Mouse (Mus musculus) limb, embryonic 15.5 days (tissue): ENCODE measurements around the gene Akap7. TPM values are rescaled to one million over a fixed set of nuclear protein-coding genes. Genes with fewer than 3 reads are reported as not detected.
"Not testable (repeated sequence)": the region's sequence is repeated elsewhere in the genome, so short reads cannot be mapped to it uniquely, and the experiment has no call there.

Source experiments
- ATAC-seq: fragments of 200-750 bp; cut with Nextera tagmentation; 2 replicates; pipeline ENCODE4 v1.8.0; 2017; ENCODE audit warnings: low read depth, moderate TSS enrichment; ENCODE audit not compliant: insufficient number of reproducible peaks, low FRiP score, low TSS enrichment
- H3K27ac ChIP-seq: fragments of 300-500 bp; sonication (generic); 2 replicates; pipeline ENCODE4 v1.5.1; 2015; ENCODE audit warnings: moderate library complexity, mild to moderate bottlenecking, inconsistent platforms
- H3K27me3 ChIP-seq: fragments of 300-500 bp; sonication (generic); 2 replicates; pipeline ENCODE4 v1.6.1; 2015; ENCODE audit warnings: inconsistent platforms
- H3K36me3 ChIP-seq: fragments of 300-500 bp; sonication (generic); 2 replicates; pipeline ENCODE4 v1.6.1; 2015; ENCODE audit warnings: inconsistent platforms
- H3K4me1 ChIP-seq: fragments of 300-500 bp; sonication (generic); 2 replicates; pipeline ENCODE4 v1.6.1; 2015; ENCODE audit warnings: inconsistent platforms
- H3K4me2 ChIP-seq: fragments of 300-500 bp; sonication (generic); 2 replicates; pipeline ENCODE4 v1.6.1; 2015; ENCODE audit warnings: mild to moderate bottlenecking, inconsistent platforms
- H3K4me3 ChIP-seq: fragments of 300-500 bp; sonication (generic); 2 replicates; pipeline ENCODE4 v1.5.1; 2015; ENCODE audit warnings: mild to moderate bottlenecking, inconsistent platforms
- H3K9ac ChIP-seq: fragments of 300-500 bp; sonication (generic); 2 replicates; pipeline ENCODE4 v1.6.1; 2015; ENCODE audit warnings: inconsistent platforms
- H3K9me3 ChIP-seq: fragments of 300-500 bp; sonication (generic); 2 replicates; pipeline ENCODE4 v1.6.1; 2016; ENCODE audit warnings: inconsistent platforms
- WGBS: fragments of 180-500 bp; shearing (Covaris S2); methylation state at CpG from one replicate; pipeline ENCODE4 v1.1.7; 2015; 5-methylcytosine and 5-hydroxymethylcytosine counted together
- polyA plus RNA-seq: library from polyadenylated mRNA; unstranded; fragments of >200 nt; fragmentation: Nextera tagmentation; extraction: Ambion mirVana; gene quantifications from 2 replicates; pipeline ENCODE4 v1.2.1, GENCODE M21; 2015

The Akap7 gene
- polyA plus RNA-seq, 1 experiment from 2014 or later = 14.0 TPM

GRCm38 (mm10) chr10:25183271-25183670 lies 124.4 kb downstream of the Akap7 start:
- no peak overlapping the region for H3K27ac ChIP-seq
- no peak for ATAC-seq
- 89% methylated on average over 6 of the region's 6 CpGs for WGBS

GRCm38 (mm10) chr10:25179030-25179429 lies 128.6 kb downstream of the Akap7 start:
- no peak for ATAC-seq
- H3K4me3 ChIP-seq = no peak overlapping the region
- H3K9ac ChIP-seq = no peak overlapping the region
- H3K36me3 ChIP-seq = no peaks in the 10 kb centered on the region
- H3K4me2 ChIP-seq = no peak overlapping the region
- 72% methylated on average over 4 of the region's 4 CpGs for WGBS
- H3K27ac ChIP-seq = no peak overlapping the region
- H3K9me3 ChIP-seq = no peaks in the 10 kb centered on the region
- no peaks in the 10 kb centered on the region for H3K4me1 ChIP-seq
- no peaks in the 10 kb centered on the region for H3K27me3 ChIP-seq

More at GRCm38 (mm10) chr10:25183271-25183670, 124.4 kb downstream of the Akap7 start:
- H3K9ac ChIP-seq = no peak overlapping the region
- no peaks in the 10 kb centered on the region for H3K9me3 ChIP-seq
- H3K4me3 ChIP-seq = no peak overlapping the region
- no peaks in the 10 kb centered on the region for H3K4me1 ChIP-seq
- no peak overlapping the region for H3K4me2 ChIP-seq
- H3K36me3 ChIP-seq = no peaks in the 10 kb centered on the region
- H3K27me3 ChIP-seq = no peaks in the 10 kb centered on the region

- no peak overlapping the region for H3K4me3 ChIP-seq
- no peaks in the 10 kb centered on the region for H3K27me3 ChIP-seq
- no peak overlapping the region for H3K4me2 ChIP-seq
- H3K27ac ChIP-seq = no peak overlapping the region
- H3K36me3 ChIP-seq = no peaks in the 10 kb centered on the region
- no peak overlapping the region for H3K9ac ChIP-seq
- H3K9me3 ChIP-seq = no peaks in the 10 kb centered on the region
- 92% methylated on average over 5 of the region's 5 CpGs for WGBS
- no peaks in the 10 kb centered on the region for H3K4me1 ChIP-seq
- ATAC-seq = no peak
These were observed 130.4 kb downstream of the Akap7 start for GRCm38 (mm10) chr10:25177270-25177669.

GRCm38 (mm10) chr10:25174872-25175271 lies 132.8 kb downstream of the Akap7 start:
- Histone ChIP-seq H3K9ac (no peak overlapping the region), H3K36me3 (no peaks in the 10 kb centered on the region), H3K4me3 (no peak overlapping the region), H3K27ac (no peak overlapping the region), H3K4me2 (no peak overlapping the region), H3K27me3 (no peaks in the 10 kb centered on the region), H3K4me1 (no peaks in the 10 kb centered on the region), H3K9me3 (no peaks in the 10 kb centered on the region)
- ATAC-seq = no peak
- WGBS = 79% methylated on average over 2 of the region's 2 CpGs

GRCm38 (mm10) chr10:25167365-25168194 lies 140.1 kb downstream of the Akap7 start:
- Histone ChIP-seq H3K4me2 (no peak overlapping the region), H3K27ac (no peak overlapping the region), H3K27me3 (no peaks in the 10 kb centered on the region), H3K9me3 (no peaks in the 10 kb centered on the region), H3K9ac (no peak overlapping the region), H3K4me1 (no peaks in the 10 kb centered on the region), H3K4me3 (no peak overlapping the region), H3K36me3 (no peaks in the 10 kb centered on the region)
- no peak for ATAC-seq
- 61% methylated on average over 6 of the region's 6 CpGs for WGBS

GRCm38 (mm10) chr10:25163510-25163909 lies 144.2 kb downstream of the Akap7 start:
- H3K4me3 ChIP-seq, H3K27me3 ChIP-seq, H3K4me1 ChIP-seq, H3K36me3 ChIP-seq, ATAC-seq, H3K4me2 ChIP-seq, H3K9ac ChIP-seq, H3K9me3 ChIP-seq, H3K27ac ChIP-seq: not testable (repeated sequence)
- 26% methylated on average over 3 of the region's 3 CpGs for WGBS

- no peak for ATAC-seq
- Histone ChIP-seq H3K9ac (no peak overlapping the region), H3K27me3 (no peaks in the 10 kb centered on the region), H3K4me2 (no peak overlapping the region), H3K36me3 (no peaks in the 10 kb centered on the region), H3K4me1 (no peaks in the 10 kb centered on the region), H3K9me3 (no peaks in the 10 kb centered on the region), H3K4me3 (no peak overlapping the region), H3K27ac (no peak overlapping the region)
- 78% methylated on average over 2 of the region's 2 CpGs for WGBS
These were observed 146.0 kb downstream of the Akap7 start for GRCm38 (mm10) chr10:25161701-25162100.

- H3K4me3 ChIP-seq = no peak overlapping the region
- H3K27me3 ChIP-seq = no peaks in the 10 kb centered on the region
- 83% methylated on average over 5 of the region's 5 CpGs for WGBS
- no peaks in the 10 kb centered on the region for H3K4me1 ChIP-seq
- no peak overlapping the region for H3K4me2 ChIP-seq
- H3K36me3 ChIP-seq = no peaks in the 10 kb centered on the region
- ATAC-seq = no peak
- H3K9me3 ChIP-seq = no peaks in the 10 kb centered on the region
- H3K27ac ChIP-seq = no peak overlapping the region
- H3K9ac ChIP-seq = no peak overlapping the region
These were observed 149.0 kb downstream of the Akap7 start for GRCm38 (mm10) chr10:25158651-25159050.

- Histone ChIP-seq H3K4me3 (no peak overlapping the region), H3K4me1 (no peaks in the 10 kb centered on the region), H3K9me3 (no peaks in the 10 kb centered on the region), H3K4me2 (no peak overlapping the region), H3K27me3 (no peaks in the 10 kb centered on the region), H3K27ac (no peak overlapping the region), H3K9ac (no peak overlapping the region), H3K36me3 (no peaks in the 10 kb centered on the region)
- no peak for ATAC-seq
These were observed 150.3 kb downstream of the Akap7 start for GRCm38 (mm10) chr10:25157339-25157738.

GRCm38 (mm10) chr10:25154225-25154624 lies 153.4 kb downstream of the Akap7 start:
- Histone ChIP-seq H3K4me1 (no peaks in the 10 kb centered on the region), H3K27ac (no peak overlapping the region), H3K9me3 (no peaks in the 10 kb centered on the region), H3K27me3 (no peaks in the 10 kb centered on the region), H3K36me3 (no peaks in the 10 kb centered on the region), H3K4me2 (no peak overlapping the region), H3K4me3 (no peak overlapping the region), H3K9ac (no peak overlapping the region)
- WGBS = 69% methylated on average over 6 of the region's 6 CpGs
- ATAC-seq = no peak

GRCm38 (mm10) chr10:25151172-25151800 lies 156.4 kb downstream of the Akap7 start:
- Histone ChIP-seq H3K4me2 (no peak overlapping the region), H3K9ac (no peak overlapping the region), H3K27ac (no peak overlapping the region), H3K36me3 (no peaks in the 10 kb centered on the region), H3K9me3 (no peaks in the 10 kb centered on the region), H3K4me1 (no peaks in the 10 kb centered on the region), H3K27me3 (no peaks in the 10 kb centered on the region), H3K4me3 (no peak overlapping the region)
- WGBS = 91% methylated on average over 7 of the region's 7 CpGs
- ATAC-seq = no peak

- Histone ChIP-seq H3K27me3 (no peaks in the 10 kb centered on the region), H3K9ac (no peak overlapping the region)
- 61% methylated on average over 12 of the region's 12 CpGs for WGBS
These were observed 161.8 kb downstream of the Akap7 start for GRCm38 (mm10) chr10:25145851-25146250.

More at GRCm38 (mm10) chr10:25145851-25146250, 161.8 kb downstream of the Akap7 start:
- Histone ChIP-seq H3K4me2 (no peak overlapping the region), H3K36me3 (no peaks in the 10 kb centered on the region), H3K4me3 (no peak overlapping the region), H3K4me1 (no peaks in the 10 kb centered on the region), H3K9me3 (no peaks in the 10 kb centered on the region), H3K27ac (no peak overlapping the region)
- no peak for ATAC-seq
